Mouse (Mus musculus): ENCODE measurements around the gene Pxmp4.

- peak; percentile 82 for TF ChIP-seq CTCF (IDR thresholded peaks at IDR 0.05; ENCODE audit: extremely low read depth, insufficient read depth, low read length)
- no peak for TF ChIP-seq POLR2A (IDR thresholded peaks at IDR 0.05; ENCODE audit: extremely low read depth, insufficient read depth, low read length)
Measured at GRCm38 (mm10) chr2:154539720-154540119, 63.8 kb downstream of the Pxmp4 start.
